Mouse (Mus musculus): ENCODE data around the gene D11Wsu47e. TPM values are rescaled to one million over a fixed set of nuclear protein-coding genes. Genes with fewer than 3 reads are reported as not detected.

D11Wsu47e gene
- 1 to 10 TPM; 5.8 to 6.4 TPM for total RNA-seq (2021)
- 4.7 and 7.8 TPM in 2 replicates for polyA plus RNA-seq (2012; rRNA removed)
- long read RNA-seq, transcript D11Wsu47e-202 (5 exons, 2,062 nt): major isoform, 6 of 9 reads
- long read RNA-seq, partial matches to known transcripts: 0 of 9 reads
- long read RNA-seq, other reads (novel, unspliced or antisense): 3 of 9 reads

DNA sequence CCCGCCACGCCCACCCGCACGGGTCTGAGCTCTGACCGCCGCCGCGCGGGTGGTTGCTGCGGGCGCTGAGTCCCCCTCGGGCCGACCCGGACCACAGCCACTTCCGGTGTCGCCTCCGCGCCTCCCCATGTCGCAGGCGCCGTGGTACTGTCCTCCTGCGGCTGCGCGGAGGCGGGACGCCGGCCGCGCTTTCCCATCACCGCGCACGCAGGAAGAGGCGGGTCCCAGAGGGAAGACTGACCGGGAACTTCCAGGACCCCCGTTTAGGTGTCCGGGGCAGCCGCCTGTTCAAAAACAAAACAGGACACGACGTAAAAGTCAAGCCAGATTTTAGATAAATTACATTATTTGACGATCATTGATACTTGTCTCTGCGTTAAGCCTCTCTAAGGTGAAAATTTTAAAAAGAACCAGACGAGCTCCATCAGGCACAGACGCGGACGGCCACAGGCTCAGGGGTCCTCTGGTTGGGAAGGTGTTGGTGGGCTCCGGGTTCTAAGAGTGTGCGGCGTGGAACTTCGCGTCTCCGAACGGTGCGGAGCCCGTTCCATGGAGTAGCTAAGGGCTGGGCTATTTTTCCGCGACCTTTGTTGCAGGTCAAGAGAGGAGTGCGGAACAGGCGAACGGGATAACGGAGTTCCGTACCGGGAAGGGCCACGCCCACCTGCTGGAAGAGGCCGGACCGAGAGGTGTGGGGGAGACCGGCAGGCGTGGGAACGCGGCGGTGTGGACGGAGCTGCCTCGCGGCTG is at the start of gene D11Wsu47e, which contains the start of gene Fam104a:
D11Wsu47e (plus strand) TSS at position 456 of the 750 bp plus-strand sequence.
Fam104a (minus strand) TSS at position 199 of the 750 bp plus-strand sequence.
- H3K79me2 ChIP-seq (replicated peaks; ENCODE audit: control insufficient read depth, insufficient read depth, low read length): peaks cover 4% of the 10 kb centered on the region
- H3K9ac ChIP-seq (ENCODE audit: low read depth, low read length): peak within 1 kb of the TSS; percentile 99
- peak within 1 kb of the TSS; percentile 93 for H3K4me3 ChIP-seq
- no peak for TF ChIP-seq CTCF (IDR thresholded peaks at IDR 0.05)
- no peak for TF ChIP-seq EP300 (IDR thresholded peaks at IDR 0.05; ENCODE audit: insufficient read depth, low read depth, low read length)
- peak; percentile 64 for TF ChIP-seq POLR2A (IDR thresholded peaks at IDR 0.05; ENCODE audit: insufficient read depth, low read depth, low read length)
- peaks cover 5% of the 10 kb centered on the region; the same call in 1 of the 2 replicates for H3K4me1 ChIP-seq (ENCODE audit: control insufficient read depth, insufficient read depth, low read length)
- no peaks in the 10 kb centered on the region for H3K36me3 ChIP-seq (ENCODE audit: control insufficient read depth, insufficient read depth, low read length)
- under 1% methylated on average over 73 of the region's 73 CpGs for WGBS
- H3K27me3 ChIP-seq (ENCODE audit: control insufficient read depth, insufficient read depth, low read length): no peaks in the 10 kb centered on the region
- intact Hi-C loops (cut with DNase I): loop anchor here (1.0 to 10.0 kb wide), 3 partner anchors 35 to 981 kb away; partner anchors contain the start of genes Cog1 and Rpl38
- peak; percentile 97 to 98 for DNase-seq
- peak within 1 kb of the TSS; percentile 95 for H3K27ac ChIP-seq

DNA sequence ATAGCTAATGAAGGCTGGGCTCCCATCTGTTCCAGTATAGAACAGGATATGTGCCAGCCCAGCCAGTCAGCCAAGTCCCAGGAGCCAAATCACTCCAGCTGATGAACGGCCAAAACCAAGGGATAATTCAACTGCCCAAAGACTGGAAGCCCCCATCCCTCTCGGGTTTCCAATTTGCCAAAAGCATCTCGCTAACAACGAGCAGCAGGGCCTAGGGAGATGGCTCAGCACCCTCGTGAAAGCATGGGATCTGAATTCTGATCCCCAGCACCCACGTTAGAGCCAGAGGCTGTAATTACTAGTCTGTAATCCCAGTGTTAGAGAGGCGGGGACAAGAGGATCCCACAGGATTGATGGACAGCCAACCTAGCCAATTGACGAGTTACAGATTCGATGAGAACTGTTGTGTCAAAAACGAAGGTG is 49.5 kb upstream of the D11Wsu47e start:
- 69% methylated on average over 10 of the region's 10 CpGs for whole genome bisulfite sequencing
- TF ChIP-seq POLR2A (IDR thresholded peaks at IDR 0.05; ENCODE audit: insufficient read depth, low read depth, low read length) (no peak), CTCF (IDR thresholded peaks at IDR 0.05) (no peak), EP300 (IDR thresholded peaks at IDR 0.05; ENCODE audit: insufficient read depth, low read depth, low read length) (no peak)

DNA sequence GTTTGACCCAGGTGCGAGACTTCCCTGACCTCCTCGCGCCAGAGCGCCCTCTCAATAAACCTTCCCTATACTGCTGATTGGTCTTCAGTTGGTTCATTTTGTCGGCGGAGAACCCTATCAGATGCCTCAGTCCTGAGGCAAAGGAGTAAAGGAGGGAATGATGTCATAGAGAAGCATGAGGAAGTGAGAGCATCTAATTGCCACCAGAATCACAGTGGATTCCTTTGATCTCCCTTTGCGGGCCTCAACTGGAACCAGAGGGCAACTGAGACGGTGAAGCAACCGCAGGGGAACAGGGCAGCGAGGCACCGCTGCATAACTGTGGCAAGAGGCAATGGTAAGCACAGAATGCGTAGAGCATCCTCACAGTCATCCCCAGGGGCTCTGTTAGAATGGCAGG is 45.5 kb upstream of the D11Wsu47e start:
- no peak for DNase-seq
- no peaks in the 10 kb centered on the region for H3K4me1 ChIP-seq (ENCODE audit: control insufficient read depth, insufficient read depth, low read length)
- H3K27ac ChIP-seq: no peak overlapping the region
- no peaks in the 10 kb centered on the region for H3K79me2 ChIP-seq (replicated peaks; ENCODE audit: control insufficient read depth, insufficient read depth, low read length)
- intact Hi-C loops (cut with DNase I): no loop called here
- no peaks in the 10 kb centered on the region for H3K27me3 ChIP-seq (ENCODE audit: control insufficient read depth, insufficient read depth, low read length)
- no peak overlapping the region for H3K4me3 ChIP-seq
- H3K36me3 ChIP-seq (ENCODE audit: control insufficient read depth, insufficient read depth, low read length): no peaks in the 10 kb centered on the region
- 87% methylated on average over 12 of the region's 12 CpGs for WGBS
- TF ChIP-seq POLR2A (IDR thresholded peaks at IDR 0.05; ENCODE audit: insufficient read depth, low read depth, low read length) (no peak), CTCF (IDR thresholded peaks at IDR 0.05) (no peak), EP300 (IDR thresholded peaks at IDR 0.05; ENCODE audit: insufficient read depth, low read depth, low read length) (no peak)
- no peak overlapping the region for H3K9ac ChIP-seq (ENCODE audit: low read depth, low read length)

More for the DNA sequence above, 49.5 kb upstream of the D11Wsu47e start:
- H3K27ac ChIP-seq: no peak overlapping the region
- H3K27me3 ChIP-seq (ENCODE audit: control insufficient read depth, insufficient read depth, low read length): no peaks in the 10 kb centered on the region
- no peaks in the 10 kb centered on the region for H3K79me2 ChIP-seq (replicated peaks; ENCODE audit: control insufficient read depth, insufficient read depth, low read length)
- no peak for DNase-seq
- no peak overlapping the region for H3K9ac ChIP-seq (ENCODE audit: low read depth, low read length)
- H3K4me3 ChIP-seq: no peak overlapping the region
- intact Hi-C loops (cut with DNase I): loop anchor here (5.0 kb wide), 1 partner anchor 337 kb away; no protein-coding TSS in a partner anchor
- no peaks in the 10 kb centered on the region for H3K36me3 ChIP-seq (ENCODE audit: control insufficient read depth, insufficient read depth, low read length)
- no peaks in the 10 kb centered on the region for H3K4me1 ChIP-seq (ENCODE audit: control insufficient read depth, insufficient read depth, low read length)

DNA sequence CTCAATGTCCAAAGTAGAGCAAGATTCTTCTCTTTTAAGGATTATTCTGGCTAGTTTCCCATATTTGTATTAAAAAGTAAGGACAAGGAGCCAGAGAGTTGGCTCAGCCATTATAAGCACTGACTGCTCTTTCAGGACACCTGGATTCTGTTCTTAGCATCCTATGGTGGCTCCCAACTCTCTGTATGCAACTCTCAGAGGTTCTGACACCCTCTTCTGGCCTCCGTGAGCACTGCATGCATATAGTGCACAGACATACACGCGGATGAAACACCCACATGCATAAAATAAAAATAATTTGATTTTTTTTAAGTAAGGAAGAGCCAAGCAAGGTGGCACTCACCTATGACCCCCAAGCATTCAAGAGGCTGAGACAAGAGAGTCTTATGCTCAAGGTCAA is 39.0 kb upstream of the D11Wsu47e start:
- WGBS: 85% methylated on average over 3 of the region's 3 CpGs

DNA sequence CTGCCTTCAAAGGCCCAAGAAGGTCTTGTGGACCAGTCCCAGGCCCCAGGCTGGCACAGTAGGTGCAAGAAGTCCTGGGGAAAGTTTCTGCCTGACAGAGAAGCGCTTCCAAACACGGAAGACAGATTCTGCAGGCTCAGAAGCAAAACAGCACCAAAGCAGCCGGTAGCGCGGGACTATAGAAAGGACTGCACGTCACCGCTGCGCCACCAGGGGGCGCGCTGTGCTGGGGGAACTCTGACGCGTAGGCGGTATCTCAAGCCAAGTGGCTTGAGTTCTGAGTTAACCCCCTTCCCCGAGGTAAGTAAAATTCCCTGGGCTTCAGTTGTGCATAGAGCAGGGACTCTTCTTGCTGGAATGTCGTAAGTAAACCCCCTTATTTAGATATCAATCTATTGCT is 36.1 kb upstream of the D11Wsu47e start:
- Histone ChIP-seq H3K27me3 (ENCODE audit: control insufficient read depth, insufficient read depth, low read length) (no peaks in the 10 kb centered on the region), H3K36me3 (ENCODE audit: control insufficient read depth, insufficient read depth, low read length) (no peaks in the 10 kb centered on the region), H3K27ac (no peak overlapping the region), H3K4me1 (ENCODE audit: control insufficient read depth, insufficient read depth, low read length) (peaks cover 1% of the 10 kb centered on the region; the same call in 1 of the 2 replicates), H3K4me3 (no peak overlapping the region), H3K9ac (ENCODE audit: low read depth, low read length) (no peak overlapping the region), H3K79me2 (replicated peaks; ENCODE audit: control insufficient read depth, insufficient read depth, low read length) (no peaks in the 10 kb centered on the region)
- WGBS: 8% methylated on average over 15 of the region's 15 CpGs
- intact Hi-C loops (cut with DNase I): loop anchor here (2.0 kb wide), 1 partner anchor 163 kb away; no protein-coding TSS in a partner anchor
- TF ChIP-seq POLR2A (IDR thresholded peaks at IDR 0.05; ENCODE audit: insufficient read depth, low read depth, low read length): no peak
- no peak; the same call in 1 of the 2 replicates for TF ChIP-seq CTCF (IDR thresholded peaks at IDR 0.05)
- TF ChIP-seq EP300 (IDR thresholded peaks at IDR 0.05; ENCODE audit: insufficient read depth, low read depth, low read length): 0 out of 2 replicates have a peak, but pooled peaks have one; percentile 33
- peak; percentile 79 to 87 for DNase-seq

More for the DNA sequence above, 39.0 kb upstream of the D11Wsu47e start:
- DNase-seq: no peak
- H3K4me3 ChIP-seq: no peak overlapping the region
- H3K9ac ChIP-seq (ENCODE audit: low read depth, low read length): no peak overlapping the region
- no peak for TF ChIP-seq POLR2A (IDR thresholded peaks at IDR 0.05; ENCODE audit: insufficient read depth, low read depth, low read length)
- TF ChIP-seq EP300 (IDR thresholded peaks at IDR 0.05; ENCODE audit: insufficient read depth, low read depth, low read length): no peak
- no peak for TF ChIP-seq CTCF (IDR thresholded peaks at IDR 0.05)
- H3K79me2 ChIP-seq (replicated peaks; ENCODE audit: control insufficient read depth, insufficient read depth, low read length): no peaks in the 10 kb centered on the region
- no peak overlapping the region for H3K27ac ChIP-seq
- intact Hi-C loops (cut with DNase I): no loop called here
- no peaks in the 10 kb centered on the region for H3K36me3 ChIP-seq (ENCODE audit: control insufficient read depth, insufficient read depth, low read length)
- H3K4me1 ChIP-seq (ENCODE audit: control insufficient read depth, insufficient read depth, low read length): peaks cover 1% of the 10 kb centered on the region; the same call in 1 of the 2 replicates
- H3K27me3 ChIP-seq (ENCODE audit: control insufficient read depth, insufficient read depth, low read length): no peaks in the 10 kb centered on the region

Measured in heart, adult 2 months (tissue).